Mouse (Mus musculus): ENCODE measurements at regions not wholly inside any gene's neighbourhood (a gene's known extent, or its start where the extent isn't known, plus 50 kb on each side); places are given as distances from the start of the nearest gene placed in this dataset.
A peak's percentile ranks its signal among the peaks of the same experiment; 100 is the strongest.

DNA sequence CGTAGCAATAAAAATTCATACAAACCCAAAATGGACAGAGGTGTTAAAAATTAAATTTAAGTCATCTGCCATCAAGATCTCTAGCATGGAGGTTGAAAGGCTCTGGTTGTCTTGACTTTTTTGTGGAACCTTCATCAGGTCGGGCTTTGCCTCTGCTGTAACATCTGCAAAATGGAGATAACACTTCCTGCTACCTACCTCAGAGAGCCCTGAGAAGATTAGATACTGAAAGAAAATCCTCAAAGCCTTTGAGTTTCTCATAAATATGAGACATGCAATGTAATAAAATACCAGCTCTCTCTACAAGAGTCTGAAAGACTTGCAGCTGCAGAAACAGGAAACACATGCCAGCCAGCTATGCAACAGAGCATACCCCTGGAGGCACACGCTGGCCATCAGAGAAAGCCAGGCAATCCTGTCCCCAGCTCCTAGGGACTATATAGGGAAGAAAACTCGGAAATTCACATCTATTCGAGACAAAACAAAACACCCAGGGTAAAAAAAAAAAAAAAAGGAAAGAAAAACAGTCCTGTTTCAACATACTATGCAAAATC, 299.1 kb downstream of the Gm11361 start:
- Histone ChIP-seq H3K36me3 (ENCODE audit: control insufficient read depth, insufficient read depth, low read length) (no peaks in the 10 kb centered on the region; the same call in 1 of the 2 replicates), H3K4me1 (ENCODE audit: control insufficient read depth, insufficient read depth, low read length) (peaks cover 48% of the 10 kb centered on the region), H3K27me3 (ENCODE audit: control insufficient read depth, insufficient read depth, low read length) (no peaks in the 10 kb centered on the region), H3K4me2 (replicated peaks; ENCODE audit: low read depth, low read length, severe bottlenecking) (no peak overlapping the region), H3K27ac (replicated peaks; ENCODE audit: low read depth, low read length) (no peak overlapping the region), H3K9ac (ENCODE audit: low read depth, low read length, severe bottlenecking) (no peak overlapping the region), H3K9me3 (ENCODE audit: control insufficient read depth, low read length) (no peaks in the 10 kb centered on the region), H3K4me3 (replicated peaks; ENCODE audit: low read length) (no peak overlapping the region)
- WGBS = 15% methylated on average over 5 of the region's 5 CpGs
- DNase-seq (ENCODE audit: low spot score) = peak; percentile 34
- TF ChIP-seq POLR2A (IDR thresholded peaks at IDR 0.05; ENCODE audit: borderline replicate concordance, extremely low read depth, insufficient read depth, insufficient read length) = no peak
- ATAC-seq (ENCODE audit: low FRiP score, low read depth) = no peak

DNA sequence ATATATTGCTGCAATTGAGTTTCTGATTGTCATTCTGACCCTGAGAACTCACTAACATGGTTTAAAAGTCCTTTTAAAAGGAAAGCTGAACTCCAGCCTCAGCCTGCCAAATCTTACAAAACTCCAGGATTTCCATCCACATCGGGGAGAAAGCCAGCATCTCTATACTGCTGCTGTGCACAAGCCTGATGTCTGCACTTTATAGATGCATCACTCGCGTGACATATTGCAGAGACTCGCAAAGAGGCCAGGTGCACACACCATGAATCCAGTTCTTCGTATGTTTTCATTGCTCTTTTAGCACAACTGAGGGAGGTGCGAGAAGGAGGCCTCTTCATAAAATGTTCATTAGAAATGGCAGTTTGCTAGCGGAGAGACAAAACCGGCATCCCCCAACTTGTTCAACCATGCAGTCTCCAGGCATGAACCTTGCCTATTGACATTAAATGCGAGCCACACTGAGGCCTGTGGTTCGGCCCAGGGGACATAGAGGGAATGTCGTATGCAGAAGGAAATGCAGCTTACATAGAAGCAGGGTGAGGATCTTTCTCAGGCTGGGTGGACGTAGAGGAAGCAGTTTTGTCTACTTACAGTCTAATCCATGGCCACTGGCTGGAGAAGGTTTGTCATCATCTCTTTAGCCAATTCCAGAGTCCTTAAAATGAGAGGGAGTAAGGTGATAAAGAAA, 297.0 kb downstream of the Gm11361 start:
- Histone ChIP-seq H3K4me2 (replicated peaks; ENCODE audit: low read depth, low read length, severe bottlenecking) (no peak overlapping the region), H3K9ac (ENCODE audit: low read depth, low read length, severe bottlenecking) (no peak overlapping the region), H3K4me3 (replicated peaks; ENCODE audit: low read length) (no peak overlapping the region), H3K4me1 (ENCODE audit: control insufficient read depth, insufficient read depth, low read length) (peaks cover 49% of the 10 kb centered on the region), H3K27ac (replicated peaks; ENCODE audit: low read depth, low read length) (peak overlapping the region; percentile 83), H3K9me3 (ENCODE audit: control insufficient read depth, low read length) (no peaks in the 10 kb centered on the region), H3K27me3 (ENCODE audit: control insufficient read depth, insufficient read depth, low read length) (no peaks in the 10 kb centered on the region), H3K36me3 (ENCODE audit: control insufficient read depth, insufficient read depth, low read length) (no peaks in the 10 kb centered on the region; the same call in 1 of the 2 replicates)
- TF ChIP-seq POLR2A (IDR thresholded peaks at IDR 0.05; ENCODE audit: borderline replicate concordance, extremely low read depth, insufficient read depth, insufficient read length) = no peak
- DNase-seq (ENCODE audit: low spot score) (peak; percentile 47), ATAC-seq (ENCODE audit: low FRiP score, low read depth) (peak; percentile 51)
- WGBS = 32% methylated on average over 12 of the region's 12 CpGs

DNA sequence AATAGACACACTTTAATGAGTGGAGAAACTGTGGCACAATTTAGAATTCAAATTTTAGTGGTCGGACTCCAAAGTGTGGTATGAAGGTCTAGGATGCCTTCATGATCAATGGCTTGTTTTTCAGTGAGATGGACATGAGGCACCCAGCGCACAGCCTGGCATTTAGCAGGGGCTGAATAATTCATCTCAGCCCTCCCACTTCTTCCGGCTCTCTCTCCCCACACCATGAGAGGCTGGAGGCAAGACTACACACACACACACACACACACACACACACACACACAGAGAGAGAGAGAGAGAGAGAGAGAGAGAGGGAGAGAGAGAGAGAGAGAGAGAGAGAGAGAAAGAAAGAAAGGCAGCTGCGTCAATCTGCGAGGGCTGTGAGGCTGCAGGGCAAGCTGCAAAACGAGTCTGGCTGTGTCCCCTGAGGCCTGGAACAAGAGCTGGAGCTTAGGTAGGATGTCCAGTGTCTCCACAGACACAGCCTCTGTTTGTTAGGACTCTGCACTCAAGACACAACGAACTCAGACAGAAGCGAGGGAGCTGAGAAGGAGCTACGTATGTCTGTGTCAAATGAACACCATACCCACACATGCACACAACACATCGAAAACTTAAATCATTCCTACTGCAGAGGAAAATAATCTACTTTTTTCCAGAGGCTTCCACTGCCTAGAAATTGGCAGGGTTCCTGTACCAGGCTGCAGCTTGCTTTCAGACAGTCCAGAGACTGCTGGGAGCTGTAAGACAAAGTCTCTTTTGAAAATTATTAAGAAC, 295.8 kb downstream of the Gm11361 start:
- no peaks in the 10 kb centered on the region for H3K9me3 ChIP-seq (ENCODE audit: control insufficient read depth, low read length)
- peak; percentile 21; the same call in 1 of the 2 replicates for ATAC-seq (ENCODE audit: low FRiP score, low read depth)
- DNase-seq (ENCODE audit: low spot score) = peak; percentile 59
- H3K27me3 ChIP-seq (ENCODE audit: control insufficient read depth, insufficient read depth, low read length) = no peaks in the 10 kb centered on the region
- no peak for TF ChIP-seq POLR2A (IDR thresholded peaks at IDR 0.05; ENCODE audit: borderline replicate concordance, extremely low read depth, insufficient read depth, insufficient read length)
- no peak overlapping the region for H3K9ac ChIP-seq (ENCODE audit: low read depth, low read length, severe bottlenecking)
- no peaks in the 10 kb centered on the region; the same call in 1 of the 2 replicates for H3K36me3 ChIP-seq (ENCODE audit: control insufficient read depth, insufficient read depth, low read length)
- no peak overlapping the region for H3K4me3 ChIP-seq (replicated peaks; ENCODE audit: low read length)
- H3K4me2 ChIP-seq (replicated peaks; ENCODE audit: low read depth, low read length, severe bottlenecking) = peak overlapping the region; percentile 21; the same call in 1 of the 2 replicates
- H3K4me1 ChIP-seq (ENCODE audit: control insufficient read depth, insufficient read depth, low read length) = peaks cover 49% of the 10 kb centered on the region
- H3K27ac ChIP-seq (replicated peaks; ENCODE audit: low read depth, low read length) = peak overlapping the region; percentile 83
- 22% methylated on average over 10 of the region's 10 CpGs for WGBS

DNA sequence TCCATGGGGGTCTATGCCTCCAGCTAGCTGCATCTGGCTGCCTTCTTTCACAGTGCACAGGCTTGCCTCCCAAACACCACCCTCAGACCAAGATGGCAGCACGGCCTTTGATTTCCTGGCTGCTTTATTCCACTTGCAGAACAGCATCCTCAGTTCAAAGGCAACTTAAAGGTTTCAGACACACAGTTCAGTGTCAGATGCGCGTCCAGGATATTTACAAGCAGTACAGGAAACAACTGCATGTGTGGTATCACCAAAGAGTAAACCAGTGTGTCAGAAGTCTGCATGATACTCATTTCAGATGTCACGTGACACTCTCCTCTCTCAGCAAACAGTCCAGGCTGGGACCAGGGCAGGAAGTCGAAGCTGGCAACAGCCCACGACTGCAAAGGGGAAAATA, 294.2 kb downstream of the Gm11361 start:
- Histone ChIP-seq H3K27me3 (ENCODE audit: control insufficient read depth, insufficient read depth, low read length) (no peaks in the 10 kb centered on the region), H3K4me1 (ENCODE audit: control insufficient read depth, insufficient read depth, low read length) (peaks cover 42% of the 10 kb centered on the region), H3K9me3 (ENCODE audit: control insufficient read depth, low read length) (no peaks in the 10 kb centered on the region), H3K4me2 (replicated peaks; ENCODE audit: low read depth, low read length, severe bottlenecking) (no peak overlapping the region), H3K36me3 (ENCODE audit: control insufficient read depth, insufficient read depth, low read length) (no peaks in the 10 kb centered on the region), H3K27ac (replicated peaks; ENCODE audit: low read depth, low read length) (no peak overlapping the region), H3K9ac (ENCODE audit: low read depth, low read length, severe bottlenecking) (no peak overlapping the region), H3K4me3 (replicated peaks; ENCODE audit: low read length) (no peak overlapping the region)
- TF ChIP-seq POLR2A (IDR thresholded peaks at IDR 0.05; ENCODE audit: borderline replicate concordance, extremely low read depth, insufficient read depth, insufficient read length) = no peak
- WGBS = 50% methylated on average over 6 of the region's 6 CpGs
- ATAC-seq (ENCODE audit: low FRiP score, low read depth) (no peak), DNase-seq (ENCODE audit: low spot score) (no peak)

DNA sequence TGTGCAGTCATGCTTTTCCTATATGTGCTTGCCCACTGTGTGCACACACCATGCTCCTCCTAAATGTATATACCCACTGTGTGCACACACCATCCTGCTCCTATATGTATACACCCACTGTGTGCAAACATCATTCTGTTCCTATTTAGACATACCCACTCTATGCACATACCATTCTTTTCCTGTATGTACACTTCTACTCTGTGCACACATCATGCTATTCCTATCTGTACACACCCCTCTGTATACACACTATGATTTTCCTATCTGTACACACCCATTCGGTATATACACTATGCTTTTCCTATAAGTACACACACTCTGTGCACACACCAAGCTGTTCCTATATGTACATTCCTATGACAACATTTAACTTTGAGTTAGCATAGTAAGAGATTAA, 288.5 kb downstream of the Gm11361 start:
- no peak overlapping the region for H3K27ac ChIP-seq (replicated peaks; ENCODE audit: low read depth, low read length)
- no peak overlapping the region for H3K4me3 ChIP-seq (replicated peaks; ENCODE audit: low read length)
- ATAC-seq (ENCODE audit: low FRiP score, low read depth) (peak; percentile 9; the same call in 1 of the 2 replicates), DNase-seq (ENCODE audit: low spot score) (no peak)
- no peak overlapping the region for H3K4me2 ChIP-seq (replicated peaks; ENCODE audit: low read depth, low read length, severe bottlenecking)
- no peak overlapping the region for H3K9ac ChIP-seq (ENCODE audit: low read depth, low read length, severe bottlenecking)
- no peaks in the 10 kb centered on the region for H3K27me3 ChIP-seq (ENCODE audit: control insufficient read depth, insufficient read depth, low read length)
- TF ChIP-seq POLR2A (IDR thresholded peaks at IDR 0.05; ENCODE audit: borderline replicate concordance, extremely low read depth, insufficient read depth, insufficient read length) = no peak
- H3K36me3 ChIP-seq (ENCODE audit: control insufficient read depth, insufficient read depth, low read length) = no peaks in the 10 kb centered on the region
- H3K4me1 ChIP-seq (ENCODE audit: control insufficient read depth, insufficient read depth, low read length) = peaks cover 19% of the 10 kb centered on the region
- H3K9me3 ChIP-seq (ENCODE audit: control insufficient read depth, low read length) = no peaks in the 10 kb centered on the region
- WGBS = 89% methylated on average over 1 of the region's 1 CpGs
